Mouse (Mus musculus) bone marrow, adult 2 months (tissue): Measurements from ENCODE around the gene Ost4.

Experiments
- CTCF ChIP-seq: fragments of 200-500 bp; IDR thresholded peaks from 2 replicates; pipeline ENCODE4 v1.5.1; 2011; ENCODE audit warnings: low read length, control low read depth; ENCODE audit not compliant: control insufficient read depth, insufficient read depth
- POLR2A ChIP-seq: fragments of 200-500 bp; IDR thresholded peaks from 2 replicates; pipeline ENCODE4 v1.6.1; 2011; ENCODE audit warnings: low read depth, mild to moderate bottlenecking, control low read depth, low read length, borderline replicate concordance; ENCODE audit not compliant: control insufficient read depth

DNA sequence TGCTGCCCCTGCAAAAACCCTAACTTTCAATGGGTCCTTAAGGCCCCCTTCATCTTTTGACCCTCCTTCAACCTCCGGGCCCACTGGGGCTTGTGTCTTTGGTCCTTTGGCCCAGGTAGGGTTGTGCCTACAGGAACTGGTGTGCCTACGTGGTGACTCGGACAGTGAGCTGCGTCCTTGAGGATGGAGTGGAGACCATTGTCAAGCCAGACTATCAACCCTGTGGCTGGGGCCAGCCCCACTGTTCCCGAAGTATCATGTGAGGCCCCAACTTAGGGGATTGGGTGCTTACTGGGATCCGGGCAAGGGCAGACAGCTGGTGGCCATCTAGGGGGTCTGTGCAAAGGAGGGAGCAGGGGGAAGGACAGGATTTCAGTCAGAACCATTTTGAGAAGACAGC is 7.3 kb upstream of the Ost4 start:
- no peak for TF ChIP-seq POLR2A
- no peak for TF ChIP-seq CTCF
